Mouse (Mus musculus): Measurements from ENCODE around the gene Pkp4.

DNA sequence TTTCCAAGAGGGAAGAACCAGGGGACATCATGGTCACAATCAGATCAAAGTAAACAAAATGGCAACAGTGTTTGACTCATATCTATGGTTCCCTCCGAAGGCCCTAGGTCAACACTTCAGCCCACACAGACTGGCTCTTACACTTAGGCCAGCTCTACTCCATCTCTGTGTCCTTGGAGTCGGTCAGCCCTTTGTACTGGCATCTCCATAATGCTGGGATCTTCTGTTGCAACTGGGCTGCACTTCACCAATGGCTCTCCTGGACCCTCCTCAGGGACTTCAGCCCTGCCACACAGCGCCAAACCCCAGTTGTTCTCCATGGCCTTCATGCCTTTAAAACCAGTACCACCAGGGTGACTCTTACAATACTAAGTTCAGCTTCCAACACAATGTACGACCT is 206.5 kb downstream of the Pkp4 start:
- TF ChIP-seq CTCF (IDR thresholded peaks at IDR 0.05), result no peak
- no peak for TF ChIP-seq EP300 (IDR thresholded peaks at IDR 0.05)
